Mouse (Mus musculus): ENCODE results near the gene Zcwpw1.

GRCm38 (mm10) chr5:137740506-137740905, 47.1 kb upstream of the Zcwpw1 start:
- TF ChIP-seq CTCF (IDR thresholded peaks at IDR 0.05; ENCODE audit: extremely low read depth, insufficient read length, insufficient replicate concordance, low read depth, low read length): no peak
- TF ChIP-seq POLR2A (IDR thresholded peaks at IDR 0.05; ENCODE audit: low read depth, low read length): no peak
